Mouse (Mus musculus) liver, adult (tissue): ENCODE measurements around the gene Slc40a1.

Experiments
- GATA4 ChIP-seq: IDR thresholded peaks from 2 replicates; pipeline ENCODE4 v1.6.1; 2014; ENCODE audit warnings: mild to moderate bottlenecking, low read length; ENCODE audit not compliant: insufficient replicate concordance

Slc40a1 gene

GRCm38 (mm10) chr1:45926393-45926763, at the start of gene Slc40a1:
Gene Slc40a1 (minus strand): TSS chr1:45926523.
- no peak for TF ChIP-seq GATA4

GRCm38 (mm10) chr1:45971314-45971713, 45.0 kb upstream of the Slc40a1 start:
- TF ChIP-seq GATA4, result no peak

DNA sequence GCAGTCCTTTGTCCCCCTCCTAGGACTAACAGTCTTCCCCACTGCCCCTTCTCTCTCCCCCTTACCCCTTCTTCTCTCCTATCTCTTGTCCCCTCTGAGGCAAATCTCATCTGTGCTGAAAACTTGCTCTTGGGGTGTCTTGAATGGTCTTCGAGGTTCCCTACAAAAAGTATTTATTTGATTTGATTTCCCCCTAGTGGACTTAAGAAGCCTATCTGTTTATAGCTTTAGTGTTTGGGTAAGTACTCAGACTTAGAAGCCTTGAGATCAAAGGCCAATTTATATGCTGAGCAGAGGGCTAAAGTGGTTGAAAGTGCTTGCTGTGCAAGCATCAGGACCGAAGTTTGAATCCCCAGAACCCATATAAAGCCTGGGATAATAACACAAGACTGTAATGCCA, 22.7 kb upstream of the Slc40a1 start:
- TF ChIP-seq GATA4, result no peak

- no peak for TF ChIP-seq GATA4
These were observed 21.5 kb upstream of the Slc40a1 start for GRCm38 (mm10) chr1:45947843-45948242.

DNA sequence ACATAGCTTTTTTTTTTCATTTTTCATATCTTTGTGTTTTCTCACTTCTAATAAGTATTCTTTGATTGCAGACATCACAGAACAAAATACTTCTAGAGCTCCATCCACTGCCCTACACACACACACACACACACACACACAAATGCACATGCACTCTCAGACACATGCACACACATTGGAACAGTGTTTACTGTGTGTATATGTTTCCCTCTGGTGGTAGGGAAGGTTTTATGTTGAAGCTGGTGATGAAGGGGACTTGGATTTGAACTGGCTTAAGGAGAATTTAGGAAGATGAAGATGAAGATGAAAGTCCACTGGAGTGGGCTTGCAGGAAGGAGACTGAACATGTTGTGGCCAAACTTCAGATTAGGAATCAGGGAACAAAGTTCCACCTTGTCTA, 4.8 kb upstream of the Slc40a1 start:
- TF ChIP-seq GATA4, result no peak

DNA sequence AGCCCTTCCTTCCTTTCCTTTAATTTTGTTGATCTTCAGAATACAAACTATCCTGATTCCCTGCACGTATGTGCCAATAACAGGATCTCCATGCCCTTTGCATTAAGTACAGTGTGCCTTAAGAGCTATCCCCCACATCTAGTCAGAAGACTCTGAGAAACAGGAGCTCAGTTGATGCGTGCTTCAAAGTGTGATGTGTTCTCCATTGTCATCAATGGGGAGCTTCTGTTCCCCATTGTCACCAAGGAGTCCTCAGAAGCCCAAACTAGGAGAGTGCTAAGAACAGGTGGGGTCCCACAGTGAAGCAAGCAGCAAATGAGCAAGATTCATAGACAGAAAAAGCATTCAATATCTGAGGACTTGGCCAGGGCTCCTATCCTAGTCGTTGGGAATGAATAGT, 588 bp upstream of the Slc40a1 start:
- no peak for TF ChIP-seq GATA4

DNA sequence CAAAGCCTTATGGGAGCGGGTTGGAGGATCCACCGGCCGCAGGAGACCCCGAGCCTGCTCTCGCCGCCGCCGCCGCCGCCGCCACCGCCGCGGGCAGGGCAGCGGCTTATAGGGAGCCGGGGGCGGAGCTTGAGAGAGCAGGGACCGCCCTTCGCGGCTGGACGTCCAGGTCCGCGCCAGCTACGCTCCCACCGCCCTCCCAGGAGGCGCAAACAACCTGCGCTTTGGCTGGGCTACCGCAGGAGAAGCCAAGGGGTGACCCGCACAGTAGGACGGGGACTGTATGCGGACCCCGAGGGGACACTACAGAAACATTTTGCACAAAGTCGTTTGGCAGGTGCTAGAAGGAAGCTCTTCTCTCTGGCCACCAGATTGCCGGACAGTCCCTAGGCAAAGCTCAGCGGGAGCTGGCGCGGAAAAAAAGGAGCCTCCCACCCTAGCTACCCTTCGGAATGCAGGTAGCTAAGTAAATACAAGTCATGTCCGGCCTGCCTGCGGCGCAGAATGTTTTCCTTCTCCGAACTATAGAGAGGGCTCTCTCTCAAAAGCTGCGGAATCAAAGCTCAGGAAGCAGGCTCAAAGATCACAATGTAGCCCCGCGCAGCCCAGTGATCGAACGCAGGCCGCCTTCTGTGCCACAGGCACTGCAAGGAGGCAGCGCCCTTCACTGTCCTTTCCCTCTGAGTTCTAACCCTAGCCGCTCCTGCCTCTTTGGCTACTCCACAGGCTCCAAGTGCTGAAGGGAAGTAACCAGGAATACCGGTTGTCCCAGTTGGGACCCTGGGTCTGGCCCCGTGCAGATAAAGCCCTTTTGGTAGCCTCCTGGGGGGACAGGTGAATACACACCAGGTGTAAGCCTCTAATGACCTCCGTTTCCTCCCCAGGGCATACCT, 577 bp downstream of the Slc40a1 start:
- TF ChIP-seq GATA4, result no peak

DNA sequence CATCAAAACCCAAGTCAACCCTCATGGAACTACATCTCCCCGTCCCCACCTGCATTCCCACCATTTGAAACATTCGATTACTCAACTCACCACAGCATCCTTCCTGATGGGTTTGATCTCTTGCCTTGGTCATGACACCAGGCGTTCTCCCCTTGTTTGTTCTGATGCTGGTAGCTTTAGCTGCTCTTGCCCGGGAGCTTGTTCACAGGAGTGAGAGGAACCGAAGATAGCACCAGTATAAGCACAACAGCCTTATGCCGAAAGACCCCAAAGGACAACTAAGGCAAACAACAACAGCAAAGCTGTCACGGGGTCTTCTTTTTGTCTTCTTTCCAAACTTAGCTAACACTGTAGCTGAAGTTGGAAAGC, 1.2 kb downstream of the Slc40a1 start:
- TF ChIP-seq GATA4, result no peak

DNA sequence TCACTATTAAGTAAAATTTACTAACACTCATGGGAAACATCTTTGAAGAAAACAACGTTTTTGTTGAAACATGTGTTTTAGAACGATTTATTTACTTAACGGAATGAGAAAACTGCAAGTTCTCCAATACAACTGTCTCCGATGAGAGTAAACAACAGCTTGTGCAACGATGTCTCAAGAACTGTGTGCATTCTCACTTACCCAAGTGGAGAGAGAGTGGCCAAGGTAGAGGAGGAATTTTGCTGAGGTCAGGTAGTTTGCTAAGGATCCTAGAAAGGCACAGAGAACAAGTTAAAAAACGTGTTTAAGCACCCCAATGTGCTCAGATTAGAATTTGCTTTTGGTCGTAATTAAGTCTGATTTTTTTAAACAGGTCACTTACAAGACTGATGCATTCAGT, 1.8 kb downstream of the Slc40a1 start:
- TF ChIP-seq GATA4, result no peak

DNA sequence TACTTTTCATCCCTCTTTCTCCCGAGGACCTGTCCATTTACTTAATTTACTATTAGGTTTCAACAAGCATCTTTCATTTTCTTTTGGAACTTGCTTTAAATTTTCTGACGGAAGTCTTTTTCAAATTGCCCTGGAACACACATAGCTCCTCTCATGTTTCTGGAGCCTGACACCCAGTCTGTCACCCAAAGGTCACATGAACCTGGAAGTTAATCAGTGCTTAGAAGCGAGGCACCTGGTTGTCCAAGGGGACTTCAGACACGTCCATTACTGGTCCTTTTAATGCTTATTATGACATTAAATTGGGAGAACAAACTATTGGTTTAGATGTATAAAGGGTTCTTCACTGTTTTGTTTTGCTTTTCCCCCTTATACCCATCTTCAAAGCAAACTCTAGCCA, 3.0 kb downstream of the Slc40a1 start:
- TF ChIP-seq GATA4, result no peak

GRCm38 (mm10) chr1:45920703-45921102, 5.6 kb downstream of the Slc40a1 start:
- TF ChIP-seq GATA4, result no peak

GRCm38 (mm10) chr1:45919752-45920151, 6.6 kb downstream of the Slc40a1 start:
- TF ChIP-seq GATA4, result no peak

DNA sequence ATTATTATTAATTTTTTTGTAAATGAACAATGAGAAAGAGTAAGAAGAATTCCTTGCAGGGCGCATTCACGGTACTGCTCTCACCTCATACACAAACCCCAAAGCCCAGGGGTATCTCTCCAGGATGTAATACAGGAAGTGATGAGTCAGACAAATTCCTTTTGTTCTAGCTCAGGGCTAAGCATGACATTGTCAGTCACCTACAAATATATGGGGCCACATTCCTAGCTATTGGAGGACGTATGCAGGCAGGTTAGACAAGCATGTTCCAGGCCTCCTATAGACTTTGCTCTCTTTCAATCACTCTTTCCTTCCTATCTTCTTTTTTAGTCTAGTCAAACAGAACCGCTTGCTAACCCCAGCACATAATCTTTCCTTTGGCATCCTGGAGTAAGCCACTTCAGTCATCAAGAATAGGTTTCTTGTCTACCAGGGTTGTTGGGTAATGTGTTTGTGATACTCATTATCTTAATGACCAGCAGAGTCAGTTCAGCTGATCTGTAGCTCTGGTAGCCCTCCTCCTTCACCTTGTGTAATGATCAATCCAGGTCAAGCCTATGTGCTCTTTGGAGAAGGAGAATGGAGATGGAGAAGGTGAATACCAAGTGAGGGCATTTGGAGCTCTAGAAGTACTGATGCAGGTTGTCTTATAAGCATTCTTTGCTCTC, 9.1 kb downstream of the Slc40a1 start:
- TF ChIP-seq GATA4, result no peak

GRCm38 (mm10) chr1:45916174-45916573, 10.1 kb downstream of the Slc40a1 start:
- no peak for TF ChIP-seq GATA4

DNA sequence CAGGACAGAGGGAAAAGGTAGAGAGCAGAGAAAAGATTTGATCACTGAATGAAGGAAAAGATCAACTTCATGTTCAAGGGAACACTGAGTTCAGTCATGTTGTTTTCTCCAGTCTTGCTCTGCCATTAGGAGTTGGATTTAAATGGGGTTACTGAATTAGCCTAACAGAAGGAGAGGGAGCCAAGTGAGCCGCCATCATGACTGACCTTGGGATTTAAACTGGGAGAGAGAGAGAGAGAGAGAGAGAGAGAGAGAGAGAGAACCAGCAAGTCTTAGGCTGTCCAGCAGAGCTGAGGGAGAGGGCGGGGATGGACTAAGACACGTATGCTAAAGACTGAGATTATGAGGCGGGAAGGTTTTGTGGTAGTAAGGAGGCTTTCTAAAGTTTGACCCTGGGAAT, 12.1 kb downstream of the Slc40a1 start:
- no peak for TF ChIP-seq GATA4

- TF ChIP-seq GATA4, result peak; percentile 94; the same call in 1 of the 2 replicates
These were observed 21.1 kb downstream of the Slc40a1 start for GRCm38 (mm10) chr1:45905107-45905821.
